Mouse (Mus musculus): ENCODE results near the gene Fam19a1. TPM values are rescaled to one million over a fixed set of nuclear protein-coding genes. Genes with fewer than 3 reads are reported as not detected.

The Fam19a1 gene
- polyA plus RNA-seq, 1 experiment from 2014 or later: not detected

DNA sequence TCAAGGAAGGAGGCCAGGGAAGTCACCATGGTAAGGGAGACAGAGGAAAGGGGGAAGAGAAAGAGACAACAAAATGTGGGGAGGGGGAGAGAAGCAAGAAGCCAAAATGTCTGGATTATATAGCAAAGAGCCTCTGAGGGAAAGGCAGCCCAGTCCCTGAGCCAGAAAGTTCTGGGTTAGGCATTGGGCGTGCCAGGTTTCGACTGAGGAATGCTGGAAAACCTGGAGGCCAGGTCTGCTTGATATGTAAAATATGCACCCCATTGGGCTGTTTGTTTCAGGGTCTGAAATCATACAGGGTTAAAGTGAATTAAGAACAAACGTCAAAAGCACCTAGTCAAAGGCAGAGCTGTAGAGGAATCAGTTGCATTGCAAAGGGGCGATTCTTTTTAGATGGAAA is 346.1 kb downstream of the Fam19a1 start:
- WGBS (ENCODE audit: insufficient replicate concordance): 74% methylated on average over 4 of the region's 4 CpGs
- Histone ChIP-seq H3K4me1 (ENCODE audit: insufficient read depth) (no peaks in the 10 kb centered on the region), H3K9me3 (ENCODE audit: low read length) (no peaks in the 10 kb centered on the region), H3K4me2 (ENCODE audit: low read depth, low read length) (no peak overlapping the region), H3K27ac (ENCODE audit: low read depth) (no peak overlapping the region), H3K36me3 (replicated peaks; ENCODE audit: insufficient read depth, low read length) (no peaks in the 10 kb centered on the region), H3K9ac (replicated peaks) (no peak overlapping the region), H3K27me3 (ENCODE audit: insufficient read depth, low read length) (no peaks in the 10 kb centered on the region), H3K4me3 (ENCODE audit: low read depth, low read length) (no peak overlapping the region)
- DNase-seq (no peak), ATAC-seq (no peak)
- no peak for TF ChIP-seq CTCF (IDR thresholded peaks at IDR 0.05; ENCODE audit: low read depth)
- TF ChIP-seq EP300 (IDR thresholded peaks at IDR 0.05; ENCODE audit: low read depth): no peak

DNA sequence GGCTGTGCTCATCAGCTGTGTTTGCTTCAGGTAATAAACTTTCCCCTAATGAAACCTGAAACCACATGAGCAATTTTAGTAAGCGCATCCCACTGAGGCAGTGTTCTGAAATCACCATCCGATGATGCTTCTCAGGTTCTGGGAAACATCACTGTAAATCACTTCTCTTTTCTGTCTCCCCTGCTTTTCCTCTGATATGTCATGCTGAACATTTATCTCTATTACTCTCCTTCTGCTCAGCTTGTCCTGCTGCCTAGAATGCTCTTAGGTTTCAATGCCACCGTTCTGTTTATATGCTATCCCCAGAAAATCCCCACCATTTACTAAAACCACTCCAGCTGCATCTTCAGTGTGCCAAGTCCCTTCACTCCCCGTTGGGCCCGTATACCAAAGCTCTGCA is 386.5 kb downstream of the Fam19a1 start:
- no peak for DNase-seq
- H3K27ac ChIP-seq (ENCODE audit: low read depth): no peak overlapping the region
- H3K4me3 ChIP-seq (ENCODE audit: low read depth, low read length): no peak overlapping the region
- H3K4me2 ChIP-seq (ENCODE audit: low read depth, low read length): no peak overlapping the region
- WGBS (ENCODE audit: insufficient replicate concordance): 66% methylated on average over 5 of the region's 5 CpGs
- H3K4me1 ChIP-seq (ENCODE audit: insufficient read depth): no peaks in the 10 kb centered on the region
- no peaks in the 10 kb centered on the region for H3K27me3 ChIP-seq (ENCODE audit: insufficient read depth, low read length)
- H3K36me3 ChIP-seq (replicated peaks; ENCODE audit: insufficient read depth, low read length): no peaks in the 10 kb centered on the region
- no peak overlapping the region for H3K9ac ChIP-seq (replicated peaks)
- TF ChIP-seq EP300 (IDR thresholded peaks at IDR 0.05; ENCODE audit: low read depth) (no peak), CTCF (IDR thresholded peaks at IDR 0.05; ENCODE audit: low read depth) (no peak)
- no peak for ATAC-seq
- no peaks in the 10 kb centered on the region for H3K9me3 ChIP-seq (ENCODE audit: low read length)

DNA sequence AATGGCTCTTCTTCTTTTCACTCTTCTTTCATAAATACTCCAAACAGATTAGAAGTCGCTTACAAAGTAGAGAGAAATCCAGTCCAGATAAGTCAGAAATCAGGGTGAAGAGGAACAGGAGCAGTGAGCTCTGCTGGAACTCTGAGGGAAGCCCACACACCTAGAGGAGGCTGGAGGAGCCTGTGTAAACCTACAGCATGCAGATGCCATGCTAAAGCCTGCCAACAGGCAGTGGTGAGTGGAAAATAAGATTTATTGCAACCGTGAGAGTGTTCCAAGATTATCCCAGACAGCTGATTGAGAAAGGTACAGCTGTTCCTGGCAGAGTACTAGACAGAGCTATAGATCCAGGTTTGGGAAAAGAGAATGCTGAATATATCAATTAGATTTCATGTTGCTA is 428.6 kb downstream of the Fam19a1 start:
- Histone ChIP-seq H3K27ac (ENCODE audit: low read depth) (no peak overlapping the region), H3K27me3 (ENCODE audit: insufficient read depth, low read length) (no peaks in the 10 kb centered on the region), H3K36me3 (replicated peaks; ENCODE audit: insufficient read depth, low read length) (no peaks in the 10 kb centered on the region), H3K9ac (replicated peaks) (no peak overlapping the region), H3K4me3 (ENCODE audit: low read depth, low read length) (no peak overlapping the region), H3K9me3 (ENCODE audit: low read length) (no peaks in the 10 kb centered on the region), H3K4me1 (ENCODE audit: insufficient read depth) (no peaks in the 10 kb centered on the region), H3K4me2 (ENCODE audit: low read depth, low read length) (no peak overlapping the region)
- 63% methylated on average over 2 of the region's 2 CpGs for WGBS (ENCODE audit: insufficient replicate concordance)
- no peak for ATAC-seq
- TF ChIP-seq EP300 (IDR thresholded peaks at IDR 0.05; ENCODE audit: low read depth): no peak
- TF ChIP-seq CTCF (IDR thresholded peaks at IDR 0.05; ENCODE audit: low read depth): no peak
- DNase-seq: no peak

- H3K4me2 ChIP-seq (ENCODE audit: low read depth, low read length): no peak overlapping the region
- H3K9me3 ChIP-seq (ENCODE audit: low read length): no peaks in the 10 kb centered on the region
- H3K9ac ChIP-seq (replicated peaks): no peak overlapping the region
- no peaks in the 10 kb centered on the region for H3K4me1 ChIP-seq (ENCODE audit: insufficient read depth)
- no peaks in the 10 kb centered on the region for H3K27me3 ChIP-seq (ENCODE audit: insufficient read depth, low read length)
- ATAC-seq (no peak), DNase-seq (no peak)
- H3K4me3 ChIP-seq (ENCODE audit: low read depth, low read length): no peak overlapping the region
- WGBS (ENCODE audit: insufficient replicate concordance): 65% methylated on average over 3 of the region's 3 CpGs
- no peak overlapping the region for H3K27ac ChIP-seq (ENCODE audit: low read depth)
- H3K36me3 ChIP-seq (replicated peaks; ENCODE audit: insufficient read depth, low read length): no peaks in the 10 kb centered on the region
- TF ChIP-seq EP300 (IDR thresholded peaks at IDR 0.05; ENCODE audit: low read depth) (no peak), CTCF (IDR thresholded peaks at IDR 0.05; ENCODE audit: low read depth) (no peak)
These were observed 431.9 kb downstream of the Fam19a1 start for GRCm38 (mm10) chr6:96544832-96545231.

DNA sequence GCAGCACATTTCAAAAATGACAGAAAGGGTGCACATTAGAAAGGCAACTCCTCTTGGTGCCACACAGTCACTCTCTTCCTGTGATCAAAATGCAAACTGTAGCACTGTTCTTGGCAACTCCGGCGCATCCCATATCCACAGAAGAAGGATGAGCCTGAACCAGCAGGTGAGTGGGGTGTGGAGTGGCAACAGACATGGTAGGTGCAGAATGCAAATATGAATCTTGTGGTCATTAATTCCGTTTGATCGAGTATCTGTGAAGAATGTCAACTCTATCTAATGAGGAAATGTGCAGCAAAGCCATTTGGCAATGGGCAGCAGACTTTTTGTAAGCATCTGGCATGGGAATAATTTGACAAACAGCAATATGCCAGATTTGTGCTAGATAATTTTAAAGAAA is 437.5 kb downstream of the Fam19a1 start:
- Histone ChIP-seq H3K4me3 (ENCODE audit: low read depth, low read length) (no peak overlapping the region), H3K36me3 (replicated peaks; ENCODE audit: insufficient read depth, low read length) (no peaks in the 10 kb centered on the region), H3K9me3 (ENCODE audit: low read length) (no peaks in the 10 kb centered on the region), H3K4me1 (ENCODE audit: insufficient read depth) (no peaks in the 10 kb centered on the region), H3K4me2 (ENCODE audit: low read depth, low read length) (no peak overlapping the region), H3K9ac (replicated peaks) (no peak overlapping the region), H3K27me3 (ENCODE audit: insufficient read depth, low read length) (no peaks in the 10 kb centered on the region), H3K27ac (ENCODE audit: low read depth) (no peak overlapping the region)
- 75% methylated on average over 4 of the region's 4 CpGs for WGBS (ENCODE audit: insufficient replicate concordance)
- no peak for TF ChIP-seq EP300 (IDR thresholded peaks at IDR 0.05; ENCODE audit: low read depth)
- no peak for TF ChIP-seq CTCF (IDR thresholded peaks at IDR 0.05; ENCODE audit: low read depth)
- no peak for DNase-seq
- no peak for ATAC-seq

DNA sequence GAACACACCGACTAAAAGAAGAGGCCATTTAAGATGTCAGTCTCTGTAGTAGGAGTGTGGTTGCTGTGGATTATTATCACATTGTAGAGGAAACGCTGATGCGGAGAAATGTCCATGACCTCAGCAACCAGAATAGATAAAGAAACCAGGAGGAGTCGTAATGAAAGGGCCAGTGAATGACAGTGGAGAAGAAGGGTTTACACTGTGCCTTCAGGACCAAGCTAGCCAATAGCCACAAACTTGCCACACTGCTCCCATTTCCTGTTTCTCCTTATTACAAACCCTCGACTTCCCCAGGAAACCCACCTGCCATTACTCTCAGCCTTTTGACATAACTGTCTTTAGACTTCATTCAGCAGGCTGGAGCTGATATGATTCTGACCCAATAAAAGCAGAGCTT is 465.7 kb downstream of the Fam19a1 start:
- Histone ChIP-seq H3K4me1 (ENCODE audit: insufficient read depth) (no peaks in the 10 kb centered on the region), H3K4me2 (ENCODE audit: low read depth, low read length) (no peak overlapping the region), H3K27ac (ENCODE audit: low read depth) (no peak overlapping the region), H3K27me3 (ENCODE audit: insufficient read depth, low read length) (no peaks in the 10 kb centered on the region), H3K9ac (replicated peaks) (no peak overlapping the region), H3K36me3 (replicated peaks; ENCODE audit: insufficient read depth, low read length) (no peaks in the 10 kb centered on the region), H3K4me3 (ENCODE audit: low read depth, low read length) (no peak overlapping the region), H3K9me3 (ENCODE audit: low read length) (no peaks in the 10 kb centered on the region)
- no peak for DNase-seq
- TF ChIP-seq EP300 (IDR thresholded peaks at IDR 0.05; ENCODE audit: low read depth) (no peak), CTCF (IDR thresholded peaks at IDR 0.05; ENCODE audit: low read depth) (no peak)
- WGBS (ENCODE audit: insufficient replicate concordance): 30% methylated on average over 5 of the region's 5 CpGs
- ATAC-seq: no peak

GRCm38 (mm10) chr6:96580726-96581125 is 467.8 kb downstream of the Fam19a1 start:
- Histone ChIP-seq H3K9ac (replicated peaks) (no peak overlapping the region), H3K4me2 (ENCODE audit: low read depth, low read length) (no peak overlapping the region), H3K36me3 (replicated peaks; ENCODE audit: insufficient read depth, low read length) (no peaks in the 10 kb centered on the region), H3K27ac (ENCODE audit: low read depth) (no peak overlapping the region), H3K27me3 (ENCODE audit: insufficient read depth, low read length) (no peaks in the 10 kb centered on the region), H3K4me1 (ENCODE audit: insufficient read depth) (no peaks in the 10 kb centered on the region), H3K4me3 (ENCODE audit: low read depth, low read length) (no peak overlapping the region), H3K9me3 (ENCODE audit: low read length) (no peaks in the 10 kb centered on the region)
- ATAC-seq: no peak
- no peak for TF ChIP-seq CTCF (IDR thresholded peaks at IDR 0.05; ENCODE audit: low read depth)
- no peak for TF ChIP-seq EP300 (IDR thresholded peaks at IDR 0.05; ENCODE audit: low read depth)
- no peak for DNase-seq
- 69% methylated on average over 4 of the region's 4 CpGs for WGBS (ENCODE audit: insufficient replicate concordance)

All from liver, postnatal 0 days (tissue).